Mouse (Mus musculus): ENCODE data around the gene Olfr329-ps. TPM values are rescaled to one million over a fixed set of nuclear protein-coding genes. Genes with fewer than 3 reads are reported as not detected.

The Olfr329-ps gene
- polyA plus RNA-seq, 1 experiment from 2014 or later: not detected

- Histone ChIP-seq H3K27ac (no peak overlapping the region), H3K36me3 (replicated peaks) (no peaks in the 10 kb centered on the region), H3K4me1 (no peaks in the 10 kb centered on the region), H3K4me3 (no peak overlapping the region), H3K9me3 (no peaks in the 10 kb centered on the region), H3K9ac (no peak overlapping the region), H3K27me3 (replicated peaks) (no peaks in the 10 kb centered on the region), H3K4me2 (no peak overlapping the region)
- 51% methylated on average over 3 of the region's 3 CpGs for WGBS
- no peak for ATAC-seq (replicated peaks)
Measured at GRCm38 (mm10) chr11:58499290-58499689, 46.9 kb downstream of the Olfr329-ps start.

GRCm38 (mm10) chr11:58498761-58499160 is 47.5 kb downstream of the Olfr329-ps start:
- no peak overlapping the region for H3K9ac ChIP-seq
- no peaks in the 10 kb centered on the region for H3K27me3 ChIP-seq (replicated peaks)
- H3K4me3 ChIP-seq: no peak overlapping the region
- no peaks in the 10 kb centered on the region for H3K36me3 ChIP-seq (replicated peaks)
- 88% methylated on average over 9 of the region's 9 CpGs for WGBS
- no peak for ATAC-seq (replicated peaks)
- H3K4me1 ChIP-seq: no peaks in the 10 kb centered on the region
- no peak overlapping the region for H3K4me2 ChIP-seq
- H3K27ac ChIP-seq: no peak overlapping the region
- H3K9me3 ChIP-seq: no peaks in the 10 kb centered on the region

- WGBS: 85% methylated on average over 2 of the region's 2 CpGs
- ATAC-seq (replicated peaks): no peak
- no peak within 1 kb of the TSS for H3K4me2 ChIP-seq
Measured at GRCm38 (mm10) chr11:58492455-58492854, 53.8 kb downstream of the Olfr329-ps start, which contains the start of gene Olfr332. Olfr332 (minus strand) TSS chr11:58492555.

More at GRCm38 (mm10) chr11:58492455-58492854, 53.8 kb downstream of the Olfr329-ps start, which contains the start of gene Olfr332:
- Histone ChIP-seq H3K9ac (no peak within 1 kb of the TSS), H3K36me3 (replicated peaks) (no peaks in the 10 kb centered on the region), H3K9me3 (no peaks in the 10 kb centered on the region), H3K27me3 (replicated peaks) (no peaks in the 10 kb centered on the region), H3K4me1 (no peaks in the 10 kb centered on the region), H3K27ac (no peak within 1 kb of the TSS), H3K4me3 (no peak within 1 kb of the TSS)

Other genes with a start within 250 kb of the Olfr329-ps start
- 30.5 and 32.5 TPM in 2 replicates for gene Zfp692, start 239.4 kb downstream of the Olfr329-ps start, polyA plus RNA-seq (2015; fragmentation: Nextera tagmentation; extraction: Ambion mirVana)
- gene Zfp672, start 216.1 kb downstream of the Olfr329-ps start, polyA plus RNA-seq (2015; fragmentation: Nextera tagmentation; extraction: Ambion mirVana): 40.6 and 42.7 TPM in 2 replicates
- gene Sh3bp5l, start 215.7 kb downstream of the Olfr329-ps start, polyA plus RNA-seq (2015; fragmentation: Nextera tagmentation; extraction: Ambion mirVana): 53.4 and 55.8 TPM in 2 replicates
- gene Lypd8, start 167.4 kb downstream of the Olfr329-ps start, polyA plus RNA-seq (2015; fragmentation: Nextera tagmentation; extraction: Ambion mirVana): 0.31 TPM in 1 of 2 replicates, not detected in the other
- gene 1810065E05Rik, start 125.3 kb downstream of the Olfr329-ps start, polyA plus RNA-seq (2015; fragmentation: Nextera tagmentation; extraction: Ambion mirVana): not detected in 2 replicates
- not detected in 2 replicates for gene Gm12253, start 113.9 kb downstream of the Olfr329-ps start, polyA plus RNA-seq (2015; fragmentation: Nextera tagmentation; extraction: Ambion mirVana)
- gene Lypd9, start 93.5 kb downstream of the Olfr329-ps start, polyA plus RNA-seq (2015; fragmentation: Nextera tagmentation; extraction: Ambion mirVana): not detected in 2 replicates
- gene Olfr30, start 84.2 kb downstream of the Olfr329-ps start, polyA plus RNA-seq (2015; fragmentation: Nextera tagmentation; extraction: Ambion mirVana): not detected in 2 replicates
- gene Olfr332, start 53.9 kb downstream of the Olfr329-ps start, polyA plus RNA-seq (2015; fragmentation: Nextera tagmentation; extraction: Ambion mirVana): not detected in 2 replicates
- gene Olfr331, start 43.9 kb downstream of the Olfr329-ps start, polyA plus RNA-seq (2015; fragmentation: Nextera tagmentation; extraction: Ambion mirVana): not detected in 2 replicates
- not detected in 2 replicates for gene Olfr330, start 11.6 kb downstream of the Olfr329-ps start, polyA plus RNA-seq (2015; fragmentation: Nextera tagmentation; extraction: Ambion mirVana)
- 0.06 and 0.12 TPM in 2 replicates for gene Olfr328, start 9.2 kb upstream of the Olfr329-ps start, polyA plus RNA-seq (2015; fragmentation: Nextera tagmentation; extraction: Ambion mirVana)
- not detected in 2 replicates for gene Olfr224, start 24.1 kb upstream of the Olfr329-ps start, polyA plus RNA-seq (2015; fragmentation: Nextera tagmentation; extraction: Ambion mirVana)
- not detected in 2 replicates for gene Olfr325, start 31.3 kb upstream of the Olfr329-ps start, polyA plus RNA-seq (2015; fragmentation: Nextera tagmentation; extraction: Ambion mirVana)
- gene Olfr324, start 48.7 kb upstream of the Olfr329-ps start, polyA plus RNA-seq (2015; fragmentation: Nextera tagmentation; extraction: Ambion mirVana): not detected in 2 replicates
- gene 2210407C18Rik, start 69.7 kb upstream of the Olfr329-ps start, polyA plus RNA-seq (2015; fragmentation: Nextera tagmentation; extraction: Ambion mirVana): not detected in 2 replicates
- gene Olfr323, start 84.1 kb upstream of the Olfr329-ps start, polyA plus RNA-seq (2015; fragmentation: Nextera tagmentation; extraction: Ambion mirVana): not detected in 2 replicates
- gene Trim58, start 94.0 kb upstream of the Olfr329-ps start, polyA plus RNA-seq (2015; fragmentation: Nextera tagmentation; extraction: Ambion mirVana): 0.10 and 0.13 TPM in 2 replicates
- gene Olfr322, start 112.4 kb upstream of the Olfr329-ps start, polyA plus RNA-seq (2015; fragmentation: Nextera tagmentation; extraction: Ambion mirVana): 0.11 TPM in 1 of 2 replicates, not detected in the other
- not detected in 2 replicates for gene Olfr320, start 134.7 kb upstream of the Olfr329-ps start, polyA plus RNA-seq (2015; fragmentation: Nextera tagmentation; extraction: Ambion mirVana)
- not detected in 2 replicates for gene Olfr319, start 152.7 kb upstream of the Olfr329-ps start, polyA plus RNA-seq (2015; fragmentation: Nextera tagmentation; extraction: Ambion mirVana)
- gene Olfr318, start 177.6 kb upstream of the Olfr329-ps start, polyA plus RNA-seq (2015; fragmentation: Nextera tagmentation; extraction: Ambion mirVana): not detected in 2 replicates
- gene Olfr317, start 192.8 kb upstream of the Olfr329-ps start, polyA plus RNA-seq (2015; fragmentation: Nextera tagmentation; extraction: Ambion mirVana): 0.08 and 0.44 TPM in 2 replicates
- not detected in 2 replicates for gene Olfr316, start 206.3 kb upstream of the Olfr329-ps start, polyA plus RNA-seq (2015; fragmentation: Nextera tagmentation; extraction: Ambion mirVana)
- gene Olfr315, start 226.8 kb upstream of the Olfr329-ps start, polyA plus RNA-seq (2015; fragmentation: Nextera tagmentation; extraction: Ambion mirVana): not detected in 2 replicates
- not detected in 2 replicates for gene Olfr314, start 236.5 kb upstream of the Olfr329-ps start, polyA plus RNA-seq (2015; fragmentation: Nextera tagmentation; extraction: Ambion mirVana)